Mouse (Mus musculus): Measurements from ENCODE around the gene Gan. TPM values are rescaled to one million over a fixed set of nuclear protein-coding genes. Genes with fewer than 3 reads are reported as not detected.
A peak's percentile ranks its signal among the peaks of the same experiment; 100 is the strongest.

Gene Gan
- polyA plus RNA-seq, 1 experiment: 4.1 TPM

DNA sequence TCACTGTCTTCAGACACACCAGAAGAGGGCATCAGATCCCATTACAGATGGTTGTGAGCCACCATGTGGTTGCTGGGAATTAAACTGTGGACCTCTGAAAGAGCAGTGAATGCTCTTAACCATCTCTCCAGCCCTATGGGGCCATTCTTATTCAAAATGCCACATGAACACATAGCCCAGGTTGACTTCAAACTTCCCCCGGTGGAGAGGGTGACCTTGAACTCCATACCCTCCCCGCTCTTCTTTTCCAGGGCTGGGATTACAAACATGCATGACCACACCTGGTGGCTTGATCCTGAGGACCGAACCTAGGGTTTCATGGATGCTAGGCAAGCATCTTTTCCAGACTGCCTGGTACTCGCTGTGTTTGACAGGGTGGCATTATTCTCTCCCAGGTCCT is 78.6 kb downstream of the Gan start:
- Histone ChIP-seq H3K27me3 (ENCODE audit: control insufficient read depth, insufficient read depth, low read length) (no peaks in the 10 kb centered on the region), H3K36me3 (ENCODE audit: control insufficient read depth, insufficient read depth, low read length) (no peaks in the 10 kb centered on the region), H3K4me3 (ENCODE audit: control insufficient read depth, low read depth, low read length) (no peak overlapping the region), H3K4me1 (ENCODE audit: control insufficient read depth, insufficient read depth, low read length) (peaks cover 2% of the 10 kb centered on the region; the same call in 1 of the 2 replicates), H3K27ac (ENCODE audit: control insufficient read depth, insufficient read depth, low read depth, low read length) (no peak overlapping the region)
- no peak for TF ChIP-seq CTCF (IDR thresholded peaks at IDR 0.05; ENCODE audit: control insufficient read depth, insufficient read depth, insufficient replicate concordance, low read depth, low read length)
- no peak for TF ChIP-seq POLR2A (IDR thresholded peaks at IDR 0.05; ENCODE audit: control insufficient read depth, low read depth, low read length)

DNA sequence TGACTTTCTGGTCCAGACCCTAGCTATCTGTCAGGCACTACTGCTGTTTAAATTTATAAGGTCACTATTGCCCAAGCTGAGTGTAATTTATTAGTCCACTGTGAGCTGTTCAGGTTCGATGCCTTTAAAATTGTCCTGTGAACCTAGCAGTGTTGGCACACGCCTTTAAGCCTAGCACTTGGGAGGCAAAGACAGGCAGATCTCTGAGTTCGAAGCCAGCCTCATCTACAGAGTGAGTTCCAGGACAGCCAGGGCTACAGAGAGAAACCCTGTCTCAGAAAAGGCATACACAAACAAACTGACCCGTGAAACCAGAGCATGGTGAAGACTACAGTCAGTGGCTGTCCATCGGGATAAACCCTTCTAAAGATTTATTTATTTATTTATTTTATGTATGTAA is 82.4 kb downstream of the Gan start:
- TF ChIP-seq POLR2A (IDR thresholded peaks at IDR 0.05; ENCODE audit: control insufficient read depth, low read depth, low read length) (no peak), CTCF (IDR thresholded peaks at IDR 0.05; ENCODE audit: control insufficient read depth, insufficient read depth, insufficient replicate concordance, low read depth, low read length) (no peak)
- H3K27me3 ChIP-seq (ENCODE audit: control insufficient read depth, insufficient read depth, low read length): no peaks in the 10 kb centered on the region
- H3K4me3 ChIP-seq (ENCODE audit: control insufficient read depth, low read depth, low read length): peak overlapping the region; percentile 25; the same call in 1 of the 2 replicates
- H3K36me3 ChIP-seq (ENCODE audit: control insufficient read depth, insufficient read depth, low read length): no peaks in the 10 kb centered on the region
- H3K27ac ChIP-seq (ENCODE audit: control insufficient read depth, insufficient read depth, low read depth, low read length): no peak overlapping the region
- H3K4me1 ChIP-seq (ENCODE audit: control insufficient read depth, insufficient read depth, low read length): peaks cover 2% of the 10 kb centered on the region; the same call in 1 of the 2 replicates

DNA sequence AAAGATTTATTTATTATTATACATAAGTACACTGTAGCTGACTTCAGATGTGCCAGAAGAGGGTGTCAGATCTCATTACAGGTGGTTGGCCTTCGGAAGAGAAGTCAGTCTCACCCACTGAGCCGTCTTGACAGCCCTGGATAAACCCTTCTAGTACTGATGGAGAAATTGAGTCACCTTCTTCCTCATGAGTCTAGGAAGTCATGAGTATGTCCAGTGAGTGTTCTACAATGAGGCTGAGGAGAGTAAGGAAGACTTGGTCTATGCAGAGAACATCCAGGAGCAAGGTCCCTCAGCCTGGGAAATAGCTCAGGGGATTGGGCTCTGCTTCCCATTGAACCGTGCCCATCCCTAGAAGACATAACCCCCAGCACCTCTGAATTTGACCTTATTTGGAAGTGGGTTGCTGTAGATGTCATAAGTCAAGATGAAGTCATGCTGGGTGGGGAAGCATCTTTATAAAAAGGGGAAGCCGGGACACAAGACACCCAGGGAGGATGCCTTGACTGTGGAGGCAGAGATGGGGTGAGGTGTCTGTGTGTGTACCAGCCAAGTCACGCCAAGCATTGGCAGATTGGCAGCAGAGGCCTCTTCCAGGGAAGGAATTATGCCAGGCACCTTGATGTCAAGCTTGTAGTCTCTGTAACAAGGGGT is 83.0 kb downstream of the Gan start:
- TF ChIP-seq CTCF (IDR thresholded peaks at IDR 0.05; ENCODE audit: control insufficient read depth, insufficient read depth, insufficient replicate concordance, low read depth, low read length) (no peak), POLR2A (IDR thresholded peaks at IDR 0.05; ENCODE audit: control insufficient read depth, low read depth, low read length) (0 out of 2 replicates have a peak, but pooled peaks have one; percentile 28)
- H3K4me3 ChIP-seq (ENCODE audit: control insufficient read depth, low read depth, low read length): peak overlapping the region; percentile 67
- no peak overlapping the region for H3K27ac ChIP-seq (ENCODE audit: control insufficient read depth, insufficient read depth, low read depth, low read length)
- no peaks in the 10 kb centered on the region for H3K36me3 ChIP-seq (ENCODE audit: control insufficient read depth, insufficient read depth, low read length)
- no peaks in the 10 kb centered on the region for H3K27me3 ChIP-seq (ENCODE audit: control insufficient read depth, insufficient read depth, low read length)
- peaks cover 2% of the 10 kb centered on the region; the same call in 1 of the 2 replicates for H3K4me1 ChIP-seq (ENCODE audit: control insufficient read depth, insufficient read depth, low read length)

DNA sequence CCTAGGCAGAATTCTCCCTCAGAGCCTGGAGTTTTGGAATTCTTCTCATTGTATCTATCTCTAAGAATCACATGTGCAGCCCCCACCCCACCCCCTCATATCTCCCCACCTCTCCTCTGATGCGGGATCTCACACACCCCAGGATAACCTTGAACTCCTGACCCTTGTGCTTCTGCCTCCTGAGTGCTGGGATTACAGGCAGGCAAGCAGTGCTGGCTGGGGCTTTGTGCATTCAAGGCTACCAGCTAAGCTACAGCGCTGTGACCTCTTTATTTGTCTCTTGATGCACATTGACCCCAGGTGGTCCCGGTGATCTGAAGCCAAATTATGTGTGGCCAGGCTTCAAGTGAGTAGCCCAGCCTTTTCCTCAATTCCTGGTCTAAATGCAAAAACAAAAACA is 83.9 kb downstream of the Gan start:
- peaks cover 2% of the 10 kb centered on the region; the same call in 1 of the 2 replicates for H3K4me1 ChIP-seq (ENCODE audit: control insufficient read depth, insufficient read depth, low read length)
- H3K27ac ChIP-seq (ENCODE audit: control insufficient read depth, insufficient read depth, low read depth, low read length): no peak overlapping the region
- H3K36me3 ChIP-seq (ENCODE audit: control insufficient read depth, insufficient read depth, low read length): no peaks in the 10 kb centered on the region
- H3K4me3 ChIP-seq (ENCODE audit: control insufficient read depth, low read depth, low read length): no peak overlapping the region
- TF ChIP-seq CTCF (IDR thresholded peaks at IDR 0.05; ENCODE audit: control insufficient read depth, insufficient read depth, insufficient replicate concordance, low read depth, low read length): no peak
- no peak for TF ChIP-seq POLR2A (IDR thresholded peaks at IDR 0.05; ENCODE audit: control insufficient read depth, low read depth, low read length)
- H3K27me3 ChIP-seq (ENCODE audit: control insufficient read depth, insufficient read depth, low read length): no peaks in the 10 kb centered on the region

DNA sequence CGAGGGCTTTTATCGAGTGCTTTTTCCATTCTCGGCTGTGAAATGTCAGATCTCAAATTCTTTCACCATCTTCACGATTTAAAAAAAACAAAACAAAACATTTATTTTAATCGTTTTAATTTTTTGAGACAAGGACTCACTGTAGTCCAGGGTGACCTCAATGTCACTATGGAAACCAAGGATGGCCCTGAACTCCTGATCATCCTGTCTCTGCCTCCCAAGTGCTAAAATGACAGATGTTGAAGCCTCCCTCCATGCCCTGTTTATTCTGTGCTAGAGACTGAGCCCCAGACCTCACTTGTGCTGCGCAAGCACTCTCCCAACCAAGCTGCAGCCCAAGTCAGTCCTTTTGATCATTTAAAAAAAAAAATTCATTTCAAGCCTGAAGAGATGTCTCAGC is 84.4 kb downstream of the Gan start:
- Histone ChIP-seq H3K36me3 (ENCODE audit: control insufficient read depth, insufficient read depth, low read length) (no peaks in the 10 kb centered on the region), H3K4me3 (ENCODE audit: control insufficient read depth, low read depth, low read length) (no peak overlapping the region), H3K4me1 (ENCODE audit: control insufficient read depth, insufficient read depth, low read length) (peaks cover 2% of the 10 kb centered on the region; the same call in 1 of the 2 replicates), H3K27me3 (ENCODE audit: control insufficient read depth, insufficient read depth, low read length) (no peaks in the 10 kb centered on the region), H3K27ac (ENCODE audit: control insufficient read depth, insufficient read depth, low read depth, low read length) (no peak overlapping the region)
- TF ChIP-seq CTCF (IDR thresholded peaks at IDR 0.05; ENCODE audit: control insufficient read depth, insufficient read depth, insufficient replicate concordance, low read depth, low read length) (no peak), POLR2A (IDR thresholded peaks at IDR 0.05; ENCODE audit: control insufficient read depth, low read depth, low read length) (no peak)

DNA sequence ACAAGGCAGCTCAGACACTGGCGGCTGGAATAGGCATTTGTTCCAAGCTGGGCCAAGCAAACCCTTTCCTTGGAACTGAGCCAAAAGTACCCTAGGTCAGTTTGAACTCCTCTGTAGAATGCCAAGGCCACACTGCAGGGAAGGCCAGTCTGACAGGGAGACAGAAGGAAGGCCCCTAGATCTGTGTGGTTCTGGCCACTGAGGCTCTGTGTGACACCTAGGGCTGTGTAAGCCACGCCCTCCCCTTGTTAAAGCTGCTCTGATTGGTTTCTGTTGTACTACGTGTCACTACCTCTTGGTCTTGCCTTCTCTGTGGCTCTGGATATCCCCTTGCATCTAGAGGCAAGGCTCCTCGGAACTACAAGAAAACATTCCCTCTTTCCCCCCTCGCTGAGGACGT is 86.7 kb downstream of the Gan start:
- no peaks in the 10 kb centered on the region for H3K4me1 ChIP-seq (ENCODE audit: control insufficient read depth, insufficient read depth, low read length)

DNA sequence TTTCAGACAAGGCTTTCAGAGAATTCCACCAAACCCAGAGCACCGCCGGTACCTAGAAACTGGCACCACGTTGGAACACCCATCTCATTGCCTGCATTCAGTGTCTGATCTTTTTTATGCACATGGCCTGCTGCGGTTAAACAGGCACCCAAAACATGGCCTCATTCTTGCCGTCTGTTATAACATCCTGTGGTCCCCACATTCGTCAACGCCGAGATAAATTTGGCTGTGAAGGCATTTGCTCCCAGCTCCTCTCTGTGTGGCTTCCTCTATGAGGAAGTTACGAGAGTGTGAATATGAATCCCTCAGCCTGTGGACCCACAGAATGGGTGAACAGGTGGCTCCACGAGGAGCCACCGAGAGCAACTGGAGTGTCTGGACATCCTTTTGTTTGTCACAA is 90.4 kb downstream of the Gan start:
- Histone ChIP-seq H3K4me1 (ENCODE audit: control insufficient read depth, insufficient read depth, low read length) (no peaks in the 10 kb centered on the region), H3K27me3 (ENCODE audit: control insufficient read depth, insufficient read depth, low read length) (no peaks in the 10 kb centered on the region), H3K36me3 (ENCODE audit: control insufficient read depth, insufficient read depth, low read length) (no peaks in the 10 kb centered on the region), H3K27ac (ENCODE audit: control insufficient read depth, insufficient read depth, low read depth, low read length) (no peak overlapping the region), H3K4me3 (ENCODE audit: control insufficient read depth, low read depth, low read length) (no peak overlapping the region)
- TF ChIP-seq CTCF (IDR thresholded peaks at IDR 0.05; ENCODE audit: control insufficient read depth, insufficient read depth, insufficient replicate concordance, low read depth, low read length): no peak
- no peak for TF ChIP-seq POLR2A (IDR thresholded peaks at IDR 0.05; ENCODE audit: control insufficient read depth, low read depth, low read length)

More for the DNA sequence above, 86.7 kb downstream of the Gan start:
- Histone ChIP-seq H3K36me3 (ENCODE audit: control insufficient read depth, insufficient read depth, low read length) (no peaks in the 10 kb centered on the region), H3K27ac (ENCODE audit: control insufficient read depth, insufficient read depth, low read depth, low read length) (no peak overlapping the region), H3K27me3 (ENCODE audit: control insufficient read depth, insufficient read depth, low read length) (no peaks in the 10 kb centered on the region), H3K4me3 (ENCODE audit: control insufficient read depth, low read depth, low read length) (no peak overlapping the region)
- TF ChIP-seq CTCF (IDR thresholded peaks at IDR 0.05; ENCODE audit: control insufficient read depth, insufficient read depth, insufficient replicate concordance, low read depth, low read length) (no peak), POLR2A (IDR thresholded peaks at IDR 0.05; ENCODE audit: control insufficient read depth, low read depth, low read length) (no peak)
